Mouse (Mus musculus) bone marrow macrophage, adult 2 months (primary cell): ENCODE data around the gene Ung.

Experiments
- CTCF ChIP-seq: IDR thresholded peaks from 2 replicates; pipeline ENCODE4 v1.5.1; 2012; ENCODE audit warnings: low read depth, mild to moderate bottlenecking, low read length, moderate library complexity
- POLR2A ChIP-seq: IDR thresholded peaks from 2 replicates; pipeline ENCODE4 v1.6.1; 2012; ENCODE audit warnings: mild to moderate bottlenecking, low read depth, low read length, borderline replicate concordance

- TF ChIP-seq CTCF: no peak
- TF ChIP-seq POLR2A: no peak
Measured at GRCm38 (mm10) chr5:114157236-114157635, 27.1 kb downstream of the Ung start.
